Mouse (Mus musculus): ENCODE measurements around the gene Car3.

Gene Car3

DNA sequence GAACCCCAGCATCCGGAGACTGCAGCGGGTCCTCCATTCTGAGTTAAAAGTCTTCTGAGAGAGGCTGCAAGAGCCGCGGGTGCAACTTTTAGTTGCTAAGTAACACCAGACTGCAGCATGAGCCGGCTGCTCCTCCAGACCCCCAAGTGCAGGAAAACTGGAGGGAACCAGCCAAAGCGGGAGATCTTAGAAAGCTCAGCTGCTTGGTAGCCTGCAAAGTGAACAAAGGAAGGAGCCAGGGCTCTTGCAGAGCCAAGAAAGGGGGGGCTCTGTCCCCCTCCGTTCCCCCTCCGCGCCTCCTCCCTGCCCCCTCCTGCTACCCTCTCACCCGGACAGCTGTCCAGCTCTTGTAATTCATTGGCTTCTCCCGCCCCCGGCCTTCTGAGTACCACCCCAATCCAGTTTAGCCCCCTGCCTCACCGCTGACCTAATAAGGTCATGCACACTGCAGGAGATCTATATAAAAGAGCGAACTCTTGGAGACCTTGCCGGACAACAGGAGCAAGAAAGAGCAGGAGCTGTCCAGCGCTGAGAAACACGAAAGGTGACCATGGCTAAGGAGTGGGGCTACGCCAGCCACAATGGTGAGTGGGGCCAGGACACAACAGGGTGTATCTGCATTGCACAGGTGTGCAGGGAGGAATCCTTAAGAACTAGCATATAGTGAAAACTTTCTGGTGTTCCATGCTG is at the start of gene Car3:
TSS of gene Car3 (plus strand) at position 491 of the 690 bp plus-strand sequence.
- DNase-seq: no peak

GRCm38 (mm10) chr3:14815396-14815795 is 47.9 kb upstream of the Car3 start:
- DNase-seq: peak; percentile 5

DNA sequence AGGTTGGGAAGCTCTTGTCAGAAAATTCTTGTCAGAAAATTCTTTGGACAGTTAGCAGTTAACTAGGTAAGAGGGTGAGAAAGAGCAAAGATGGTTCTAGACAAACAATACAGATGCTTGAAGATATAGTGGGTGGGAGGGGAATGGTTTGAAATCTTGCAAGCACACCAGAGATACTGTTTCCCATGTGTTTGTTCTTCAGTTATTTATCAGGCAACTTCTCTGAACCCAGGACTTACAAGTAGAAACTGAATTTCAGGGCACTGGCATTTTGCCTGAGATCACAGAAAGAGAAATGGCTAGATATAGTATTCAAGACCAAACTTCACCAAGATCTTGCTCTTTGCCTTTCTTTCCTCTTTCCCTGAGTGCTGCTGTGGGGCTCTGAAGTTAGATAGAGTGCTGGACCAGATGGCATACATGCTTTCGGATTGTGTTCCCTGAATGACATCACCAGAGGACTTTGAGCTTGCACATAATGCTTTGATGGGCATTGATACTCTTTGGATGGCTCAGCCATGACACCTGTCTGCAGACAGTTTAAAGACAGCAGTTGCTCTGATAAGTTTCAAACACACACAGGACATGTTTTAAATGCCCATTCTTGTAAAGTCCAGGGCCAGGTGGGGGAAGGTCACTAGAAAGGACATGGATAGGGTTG is 43.3 kb upstream of the Car3 start:
- DNase-seq: no peak

- DNase-seq: no peak
Observed at GRCm38 (mm10) chr3:14828896-14829295, 34.4 kb upstream of the Car3 start.

DNA sequence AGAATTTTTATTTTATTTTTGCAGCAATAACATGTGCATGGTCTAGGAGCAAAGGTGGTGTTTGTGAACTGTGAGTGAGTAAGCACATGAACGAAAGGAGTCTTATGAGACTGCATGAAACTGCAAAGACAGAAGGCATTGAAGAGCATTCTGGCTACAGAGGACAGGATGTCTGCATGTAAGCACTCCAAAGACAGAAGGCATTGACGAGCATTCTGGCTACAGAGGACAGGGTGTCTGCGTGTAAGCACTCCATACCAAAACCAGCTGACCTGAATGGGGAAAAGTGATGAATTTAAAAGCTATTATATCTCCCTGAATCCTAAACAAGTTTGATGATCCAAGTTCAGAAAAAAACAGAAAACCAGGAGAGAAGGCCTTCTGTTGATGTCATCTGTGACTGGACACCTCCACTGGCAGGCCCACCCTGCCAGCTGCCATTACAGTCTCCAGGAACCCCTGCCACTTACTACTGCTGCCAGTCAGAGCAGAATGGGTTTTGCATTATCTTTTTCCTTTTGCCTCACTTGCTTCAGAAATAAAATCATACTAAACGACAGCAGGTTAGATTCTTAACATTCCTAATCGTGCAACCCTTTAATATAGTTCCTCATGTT is 32.0 kb upstream of the Car3 start:
- no peak for DNase-seq

GRCm38 (mm10) chr3:14832766-14833165 is 30.5 kb upstream of the Car3 start:
- peak; percentile 68 for DNase-seq

DNA sequence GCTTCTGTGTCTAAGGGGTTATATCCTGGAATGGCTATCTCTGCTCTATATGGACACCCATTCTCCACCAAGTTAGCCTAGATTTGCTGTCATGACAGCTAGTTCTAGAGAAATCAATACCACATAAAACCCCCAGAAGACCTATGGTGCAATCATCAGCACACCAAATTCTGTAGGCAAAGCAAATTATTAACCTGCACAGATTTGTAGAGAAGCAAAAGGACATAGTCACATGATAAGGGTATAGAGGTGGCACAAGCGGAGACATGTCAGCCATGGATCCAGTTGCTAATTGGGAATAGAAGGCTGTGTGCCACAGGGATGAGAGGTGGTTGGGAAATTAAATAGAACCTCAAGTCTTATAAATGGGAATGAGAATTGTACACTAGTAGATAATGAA is 24.4 kb upstream of the Car3 start:
- DNase-seq: no peak

DNA sequence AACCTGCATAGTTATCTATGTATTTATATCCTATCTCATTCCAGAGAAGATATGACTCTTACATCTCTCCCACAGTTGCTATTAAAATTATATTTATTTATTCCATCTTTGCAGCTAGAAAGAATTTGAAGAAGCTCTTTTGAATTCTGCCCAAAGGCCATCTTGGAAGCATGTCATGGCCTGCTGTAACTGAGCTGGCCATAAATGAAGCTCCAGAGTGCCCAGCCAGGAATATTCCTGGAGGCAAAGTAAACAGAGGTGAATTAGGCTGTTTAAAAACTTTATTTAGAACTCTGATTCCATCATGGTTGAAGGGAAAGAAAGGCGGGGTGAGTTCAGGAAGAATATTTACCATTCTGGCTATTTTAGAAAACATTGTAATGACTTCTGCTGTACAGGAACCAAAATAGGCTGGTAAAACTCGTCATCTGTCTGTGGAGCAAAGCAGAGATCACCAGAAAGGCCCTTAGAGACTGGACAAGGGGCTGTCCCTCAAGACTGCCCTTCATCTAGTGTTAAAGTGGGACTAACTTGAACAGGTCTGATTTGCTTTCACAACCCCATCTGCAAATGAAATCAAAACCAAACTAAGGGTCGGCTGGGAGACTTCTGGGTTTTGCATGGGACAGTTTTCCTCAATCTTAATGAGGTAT is 23.7 kb upstream of the Car3 start:
- no peak for DNase-seq

DNA sequence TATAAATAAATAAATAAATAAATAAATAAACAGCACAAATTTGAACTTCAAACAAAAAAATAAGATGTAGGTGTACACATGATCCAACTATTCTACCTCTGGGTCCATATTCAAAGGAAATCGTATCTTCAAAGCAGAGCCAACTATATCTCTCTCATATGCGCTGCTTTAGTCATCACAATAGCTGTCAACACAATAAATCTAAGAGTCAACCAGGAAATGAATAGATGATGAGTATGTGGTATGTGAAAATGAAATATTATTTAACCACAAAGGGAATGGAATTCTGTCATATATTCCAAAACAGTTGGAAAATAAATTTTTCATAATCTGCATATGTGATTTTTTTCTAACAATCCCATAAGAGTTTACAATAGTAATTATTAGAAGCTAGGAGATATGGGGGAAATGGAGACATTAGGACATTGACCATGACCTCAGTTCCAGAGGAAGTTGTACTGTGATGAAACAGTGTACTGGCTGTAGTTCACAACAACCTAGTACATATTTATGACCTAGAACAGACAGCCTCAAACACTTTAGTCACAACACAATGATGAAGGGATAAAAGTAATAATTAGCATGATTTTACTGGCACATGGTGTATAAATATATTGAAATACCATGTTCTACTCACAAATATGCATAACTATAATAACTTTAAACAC is 14.6 kb upstream of the Car3 start:
- no peak for DNase-seq

DNA sequence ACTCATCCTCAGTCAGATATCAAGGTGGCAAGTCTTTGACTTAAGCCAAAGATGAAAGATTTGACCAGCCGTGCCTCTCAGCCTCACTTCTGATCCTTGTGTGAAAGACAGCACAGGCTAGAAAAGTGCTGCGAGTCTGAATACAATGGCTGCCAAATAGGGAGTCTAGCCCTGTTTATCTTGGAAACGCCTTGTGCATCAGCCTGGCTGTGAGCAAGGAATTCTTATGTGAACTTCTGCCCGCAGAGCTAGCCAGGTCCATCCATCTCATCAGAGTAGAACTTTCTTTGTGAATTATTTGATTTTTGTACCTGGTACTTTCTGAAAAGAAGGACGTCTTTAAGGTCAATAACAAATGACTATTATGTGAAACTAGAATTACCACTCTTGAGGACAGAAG is 9.3 kb upstream of the Car3 start:
- DNase-seq: no peak

- DNase-seq: no peak
Observed at GRCm38 (mm10) chr3:14854446-14854845, 8.9 kb upstream of the Car3 start.

DNA sequence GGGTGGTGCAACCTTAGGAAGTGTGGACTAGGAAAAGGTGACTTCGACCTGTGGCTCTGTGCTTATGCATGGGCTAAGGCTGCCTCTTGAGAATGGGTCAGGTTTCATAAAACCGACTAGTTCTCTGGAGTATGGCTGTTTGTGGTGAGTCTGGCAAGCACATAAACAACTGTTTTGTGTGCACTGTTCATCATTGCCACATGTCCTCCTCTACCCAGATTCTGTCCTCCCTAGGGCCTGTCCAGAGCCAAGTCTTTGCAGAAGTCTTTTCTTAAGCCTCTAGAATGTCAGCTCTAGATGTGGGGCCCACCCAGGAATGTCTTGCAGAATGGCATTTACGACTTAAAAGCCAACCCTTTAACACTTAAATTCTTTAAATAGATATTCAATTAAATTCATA is 5.4 kb upstream of the Car3 start:
- DNase-seq: no peak

GRCm38 (mm10) chr3:14860291-14860690 is 3.0 kb upstream of the Car3 start:
- no peak for DNase-seq

DNA sequence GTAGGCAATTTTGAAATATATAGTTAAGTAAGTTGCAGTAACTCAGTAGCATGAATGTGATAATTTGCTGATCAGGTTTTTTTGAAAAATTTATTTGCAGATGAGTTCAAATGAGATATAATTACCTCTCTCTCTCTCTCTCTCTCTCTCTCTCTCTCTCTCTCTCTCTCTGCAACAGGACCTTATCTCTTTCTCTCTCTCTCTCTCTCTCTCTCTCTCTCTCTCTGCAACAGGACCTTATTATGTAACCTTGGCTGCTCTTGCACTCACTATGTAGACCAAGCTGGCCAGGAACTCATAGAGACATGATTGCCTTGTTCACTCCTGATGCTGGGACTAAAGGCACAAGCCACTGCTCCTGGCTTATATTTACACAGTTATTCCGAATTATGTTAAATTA is 2.1 kb upstream of the Car3 start:
- DNase-seq: no peak

GRCm38 (mm10) chr3:14861787-14862186 is 1.5 kb upstream of the Car3 start:
- DNase-seq: no peak

DNA sequence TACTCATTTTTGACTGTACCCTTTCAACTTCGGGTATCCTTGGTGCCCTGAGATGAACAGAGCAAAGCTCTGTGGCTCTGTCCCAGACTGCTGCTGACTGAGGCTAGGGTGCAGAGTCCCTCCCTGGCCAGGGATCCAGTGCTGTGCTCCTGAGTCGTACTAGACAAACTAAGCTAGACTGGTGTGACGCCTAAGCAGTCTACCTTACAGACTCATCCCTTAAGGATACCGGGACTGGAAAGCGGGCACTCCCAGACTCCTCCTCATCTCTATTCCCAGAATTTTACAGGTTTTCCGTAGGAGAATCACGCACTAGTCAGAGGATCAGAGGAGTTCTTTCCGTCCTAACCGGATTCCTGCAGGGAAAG is 674 bp upstream of the Car3 start:
- DNase-seq: no peak

DNA sequence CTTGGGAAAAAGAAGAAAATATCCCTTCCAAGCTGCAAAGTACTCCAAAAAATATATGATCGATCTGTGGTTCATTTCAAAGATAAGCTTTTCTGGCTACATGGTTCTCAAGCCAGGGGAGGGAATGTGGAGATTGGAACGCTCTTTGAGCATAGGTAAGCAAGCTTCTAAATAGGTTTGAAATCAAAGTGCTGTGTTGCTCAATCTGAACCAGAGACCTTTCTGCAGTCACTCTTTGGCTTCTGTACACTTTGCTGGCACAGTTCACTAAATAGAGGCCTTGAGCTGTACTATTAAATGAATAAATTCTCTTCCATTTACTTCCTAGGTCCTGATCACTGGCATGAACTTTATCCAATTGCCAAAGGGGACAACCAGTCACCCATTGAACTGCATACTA is 610 bp downstream of the Car3 start:
- DNase-seq: no peak

- DNase-seq: no peak
Observed at GRCm38 (mm10) chr3:14865941-14866340, 2.6 kb downstream of the Car3 start.

DNA sequence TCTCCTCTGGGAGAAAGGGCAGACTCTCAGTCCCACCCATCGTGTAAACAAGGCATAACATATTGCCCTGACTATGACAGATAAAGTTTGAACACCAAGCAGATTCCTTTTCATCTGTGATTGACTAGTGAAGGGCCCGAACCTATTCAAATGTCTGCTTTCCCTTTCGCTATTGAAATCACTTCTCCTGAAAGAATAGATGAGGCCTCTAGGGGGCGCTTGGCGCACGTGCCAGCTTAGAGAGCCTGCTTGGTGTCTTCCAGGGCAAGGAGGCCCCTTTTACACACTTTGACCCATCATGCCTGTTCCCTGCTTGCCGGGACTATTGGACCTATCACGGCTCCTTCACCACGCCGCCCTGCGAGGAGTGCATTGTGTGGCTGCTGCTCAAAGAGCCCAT is 6.5 kb downstream of the Car3 start:
- DNase-seq: peak; percentile 77

DNA sequence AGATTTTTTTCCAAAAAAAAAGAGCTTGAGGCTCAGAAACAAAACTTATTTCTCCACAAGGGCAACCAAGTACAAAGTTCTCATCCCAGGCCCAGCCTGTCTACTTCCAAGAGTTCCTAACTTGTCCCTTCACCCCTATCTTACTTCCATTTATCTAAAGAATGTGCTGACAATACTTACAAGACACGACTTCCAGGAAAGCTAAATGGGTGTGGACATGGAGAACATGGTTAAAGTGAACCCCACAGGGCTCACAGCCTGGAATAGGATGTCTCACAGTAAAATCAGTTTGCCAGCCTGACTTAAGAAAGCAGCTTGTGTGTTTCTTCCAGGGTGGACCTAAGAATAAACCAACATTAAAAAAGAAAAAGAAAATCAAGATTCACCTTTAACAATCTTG is 7.2 kb downstream of the Car3 start:
- DNase-seq: no peak

DNA sequence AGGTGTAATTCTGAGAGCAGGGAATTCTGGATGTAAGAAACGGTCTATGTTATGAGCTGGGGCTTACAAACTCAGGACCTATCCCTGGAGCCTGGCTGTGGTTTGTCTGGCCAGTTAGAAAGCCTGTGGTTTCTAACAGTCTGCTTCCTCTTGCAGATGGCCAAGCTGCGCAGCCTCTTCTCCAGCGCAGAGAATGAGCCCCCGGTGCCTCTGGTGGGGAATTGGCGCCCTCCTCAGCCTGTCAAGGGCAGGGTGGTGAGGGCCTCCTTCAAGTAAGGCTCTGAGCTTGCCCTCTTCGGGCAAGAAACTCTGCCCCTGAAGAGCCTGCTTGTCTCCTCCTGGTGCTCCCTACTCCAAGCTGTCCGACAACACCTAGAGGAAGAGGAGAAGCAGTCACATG is 8.1 kb downstream of the Car3 start:
- peak; percentile 37 for DNase-seq

DNA sequence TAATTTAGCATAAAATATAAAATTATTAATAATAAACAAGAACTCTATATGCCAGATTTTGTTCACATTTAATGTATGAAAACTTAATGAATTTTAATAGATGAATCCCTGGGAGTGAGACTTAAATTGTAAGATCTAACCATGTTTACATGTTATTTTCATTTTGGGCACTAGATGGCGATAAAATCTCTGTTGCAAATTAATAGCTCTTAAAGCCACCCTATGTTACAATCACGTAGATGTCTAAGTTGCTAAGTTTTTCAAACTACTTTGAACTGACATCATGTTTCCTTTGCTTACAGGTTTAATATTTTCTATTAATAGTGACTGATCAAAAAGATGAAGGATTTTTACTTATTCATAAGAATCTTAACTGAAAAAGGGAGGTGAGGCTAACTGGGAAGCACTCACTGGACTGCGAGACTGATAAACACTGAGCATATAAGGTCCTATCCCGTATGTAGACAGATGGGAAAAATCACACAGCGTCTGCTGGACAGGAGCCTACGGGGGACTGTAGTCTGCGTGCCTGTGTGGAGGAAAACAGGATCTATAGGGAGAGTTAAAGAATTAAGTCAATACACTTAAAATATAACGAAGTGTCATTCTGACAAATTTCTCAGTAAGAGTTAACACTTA is 11.2 kb downstream of the Car3 start:
- no peak for DNase-seq

Measured in kidney, postnatal 14 days (tissue).